Mouse (Mus musculus) kidney, embryonic 15.5 days (tissue): ENCODE measurements around the gene Paqr8. TPM values are rescaled to one million over a fixed set of nuclear protein-coding genes. Genes with fewer than 3 reads are reported as not detected.
A peak's percentile ranks its signal among the peaks of the same experiment; 100 is the strongest.

Experiments
- ATAC-seq: fragments of 200-750 bp; cut with Nextera tagmentation; replicated peaks from 2 replicates; pipeline ENCODE4 v1.8.0; 2017; ENCODE audit warnings: moderate TSS enrichment; ENCODE audit not compliant: low FRiP score
- H3K27ac ChIP-seq: fragments of 300-500 bp; sonication (generic); 2 replicates; pipeline ENCODE4 v1.5.1; 2015; ENCODE audit warnings: mild to moderate bottlenecking, inconsistent platforms
- H3K27me3 ChIP-seq: fragments of 300-500 bp; sonication (generic); 2 replicates; pipeline ENCODE4 v1.6.1; 2015; ENCODE audit warnings: inconsistent platforms
- H3K36me3 ChIP-seq: fragments of 300-500 bp; sonication (generic); 2 replicates; pipeline ENCODE4 v1.6.1; 2015; ENCODE audit warnings: inconsistent platforms
- H3K4me1 ChIP-seq: fragments of 300-500 bp; sonication (generic); 2 replicates; pipeline ENCODE4 v1.6.1; 2015; ENCODE audit warnings: inconsistent platforms
- H3K4me2 ChIP-seq: fragments of 300-500 bp; sonication (generic); 2 replicates; pipeline ENCODE4 v1.6.1; 2015; ENCODE audit warnings: moderate library complexity, mild to moderate bottlenecking, inconsistent platforms
- H3K4me3 ChIP-seq: fragments of 300-500 bp; sonication (generic); replicated peaks from 2 replicates; pipeline ENCODE4 v1.5.1; 2015; ENCODE audit warnings: mild to moderate bottlenecking, inconsistent platforms
- H3K9ac ChIP-seq: fragments of 300-500 bp; sonication (generic); 2 replicates; pipeline ENCODE4 v1.6.1; 2015; ENCODE audit warnings: mild to moderate bottlenecking, inconsistent platforms
- H3K9me3 ChIP-seq: fragments of 300-500 bp; sonication (generic); replicated peaks from 2 replicates; pipeline ENCODE4 v1.6.1; 2016; ENCODE audit warnings: inconsistent platforms
- WGBS: fragments of 180-500 bp; shearing (Covaris S2); methylation state at CpG from one replicate; pipeline ENCODE4 v1.1.7; 2015; ENCODE audit warnings: mixed read lengths; 5-methylcytosine and 5-hydroxymethylcytosine counted together
- polyA plus RNA-seq: library from polyadenylated mRNA; unstranded; fragments of >200 nt; fragmentation: Nextera tagmentation; extraction: Ambion mirVana; gene quantifications from 2 replicates; pipeline ENCODE4 v1.2.1, GENCODE M21; 2015

The Paqr8 gene
- polyA plus RNA-seq, 1 experiment from 2014 or later, result 3.9 TPM

DNA sequence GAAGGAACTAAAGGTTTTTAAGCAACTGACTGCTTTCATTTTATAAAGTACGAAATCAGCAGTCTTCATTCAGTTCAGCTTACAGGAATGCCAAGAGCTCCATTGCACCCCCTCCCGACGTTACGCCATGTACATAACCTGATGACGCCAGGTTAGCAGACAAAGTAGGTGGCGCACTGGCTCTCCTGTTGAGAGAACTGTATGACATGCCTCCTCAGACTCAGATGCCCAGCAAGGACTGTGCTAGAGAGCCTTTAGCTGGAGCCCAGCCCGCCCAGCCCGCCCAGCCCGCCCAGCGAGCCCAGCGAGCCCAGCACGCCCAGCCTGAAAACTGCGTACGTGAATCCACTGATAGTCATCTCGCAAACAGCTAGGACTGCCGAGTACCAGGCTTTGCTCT, 49.7 kb downstream of the Paqr8 start:
- no peak overlapping the region for H3K9ac ChIP-seq
- H3K27ac ChIP-seq, result no peak overlapping the region

GRCm38 (mm10) chr1:20941322-20941721, 50.9 kb downstream of the Paqr8 start:
- H3K27me3 ChIP-seq, result no peaks in the 10 kb centered on the region
- no peak overlapping the region for H3K4me2 ChIP-seq
- H3K36me3 ChIP-seq, result no peaks in the 10 kb centered on the region
- H3K4me1 ChIP-seq, result no peaks in the 10 kb centered on the region
- H3K27ac ChIP-seq, result peak overlapping the region; percentile 32; the same call in 1 of the 2 replicates
- no peak overlapping the region for H3K4me3 ChIP-seq
- WGBS, result 45% methylated on average over 2 of the region's 2 CpGs
- no peak overlapping the region for H3K9ac ChIP-seq
- no peak for ATAC-seq
- H3K9me3 ChIP-seq, result no peaks in the 10 kb centered on the region

More for the DNA sequence above, 49.7 kb downstream of the Paqr8 start:
- Histone ChIP-seq H3K4me2 (peak overlapping the region; percentile 5; the same call in 1 of the 2 replicates), H3K4me3 (no peak overlapping the region), H3K4me1 (no peaks in the 10 kb centered on the region), H3K27me3 (no peaks in the 10 kb centered on the region), H3K9me3 (no peaks in the 10 kb centered on the region), H3K36me3 (peaks cover 4% of the 10 kb centered on the region)
- 65% methylated on average over 16 of the region's 16 CpGs for WGBS
- ATAC-seq, result peak; percentile 66

GRCm38 (mm10) chr1:20941857-20942256, 51.5 kb downstream of the Paqr8 start:
- Histone ChIP-seq H3K4me1 (no peaks in the 10 kb centered on the region), H3K27ac (peak overlapping the region; percentile 32; the same call in 1 of the 2 replicates), H3K36me3 (no peaks in the 10 kb centered on the region), H3K4me3 (no peak overlapping the region), H3K27me3 (no peaks in the 10 kb centered on the region), H3K4me2 (no peak overlapping the region), H3K9ac (no peak overlapping the region), H3K9me3 (no peaks in the 10 kb centered on the region)
- 38% methylated on average over 7 of the region's 7 CpGs for WGBS
- peak; percentile 64 for ATAC-seq

DNA sequence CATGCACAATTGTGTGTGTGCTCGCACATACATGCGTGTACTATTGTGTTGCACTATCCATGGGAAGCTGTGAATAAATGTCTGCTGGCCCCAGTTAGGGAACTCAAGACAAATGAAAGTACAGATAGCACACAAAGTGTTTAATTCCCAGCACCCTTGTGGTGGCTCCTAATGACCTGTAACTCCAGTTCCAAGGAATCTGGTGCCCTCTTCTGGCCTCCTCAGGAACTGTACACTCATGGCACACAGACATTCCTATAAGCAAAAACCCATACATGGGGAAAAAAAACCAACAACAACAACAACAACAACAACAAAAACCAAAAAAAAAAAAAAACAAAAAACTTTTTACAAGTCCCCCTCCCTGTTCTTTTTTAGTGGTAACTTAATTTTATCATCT, 52.6 kb downstream of the Paqr8 start:
- no peaks in the 10 kb centered on the region for H3K4me1 ChIP-seq
- no peak overlapping the region for H3K4me2 ChIP-seq
- H3K4me3 ChIP-seq, result no peak overlapping the region
- no peaks in the 10 kb centered on the region for H3K27me3 ChIP-seq
- 86% methylated on average over 2 of the region's 2 CpGs for WGBS
- no peak for ATAC-seq
- no peaks in the 10 kb centered on the region for H3K36me3 ChIP-seq
- no peaks in the 10 kb centered on the region for H3K9me3 ChIP-seq
- no peak overlapping the region for H3K27ac ChIP-seq
- no peak overlapping the region for H3K9ac ChIP-seq

DNA sequence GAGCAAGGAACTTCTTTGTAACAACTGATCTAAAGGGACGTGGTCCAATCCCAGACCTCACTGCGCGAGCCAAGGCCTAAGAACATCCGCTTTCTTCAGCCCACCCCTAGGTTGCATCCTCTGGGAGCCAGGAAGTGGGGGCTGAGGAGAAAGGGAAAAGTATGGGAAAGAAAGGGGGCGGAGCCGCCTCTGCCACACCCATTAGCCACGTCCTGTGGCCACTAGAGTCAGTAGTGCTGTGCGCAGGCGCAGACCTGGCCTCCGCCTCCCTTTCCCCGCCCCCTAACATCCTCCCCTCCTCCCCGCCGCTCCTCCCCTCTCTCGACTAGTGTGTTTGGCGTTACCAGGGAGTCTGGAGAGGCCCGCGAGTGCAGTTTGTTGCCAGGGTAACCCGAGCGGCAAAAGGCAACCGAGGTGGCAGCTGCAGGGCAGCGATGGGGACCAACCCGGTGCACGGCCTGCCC, 60.9 kb downstream of the Paqr8 start, which contains the start of gene Efhc1:
TSS of gene Efhc1 (plus strand) at position 327 of the 464 bp plus-strand sequence.
- ATAC-seq, result peak; percentile 98
- Histone ChIP-seq H3K9ac (peak within 1 kb of the TSS; percentile 52), H3K9me3 (no peaks in the 10 kb centered on the region), H3K36me3 (no peaks in the 10 kb centered on the region), H3K4me3 (peak within 1 kb of the TSS; percentile 66), H3K4me2 (peak within 1 kb of the TSS; percentile 86), H3K27ac (peak within 1 kb of the TSS; percentile 73), H3K27me3 (no peaks in the 10 kb centered on the region), H3K4me1 (peaks cover 12% of the 10 kb centered on the region)
- WGBS, result 2% methylated on average over 18 of the region's 23 CpGs

DNA sequence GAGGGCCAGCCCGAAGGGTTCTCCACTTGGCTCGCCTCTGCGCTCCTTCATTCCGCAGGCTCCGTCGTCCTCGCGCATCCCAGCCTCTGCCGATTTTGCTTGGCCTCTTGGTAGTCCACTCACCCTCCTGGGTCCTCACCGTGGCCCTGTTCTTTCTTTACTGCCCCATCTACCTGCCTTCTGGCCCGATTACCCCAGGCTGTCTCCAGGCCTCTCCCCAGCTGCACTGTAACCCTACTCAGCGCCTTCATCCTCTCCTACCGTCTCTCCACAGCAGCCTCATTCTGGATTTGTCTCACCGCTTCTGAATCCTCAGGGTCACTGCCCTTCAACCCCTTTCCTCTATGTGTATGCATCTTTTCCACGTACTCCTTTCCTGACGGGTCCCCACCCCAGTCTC, 61.4 kb downstream of the Paqr8 start:
- 3% methylated on average over 16 of the region's 16 CpGs for WGBS
- no peaks in the 10 kb centered on the region for H3K9me3 ChIP-seq
- H3K4me1 ChIP-seq, result peaks cover 12% of the 10 kb centered on the region
- peak overlapping the region; percentile 65; the same call in 1 of the 2 replicates for H3K27ac ChIP-seq
- peak overlapping the region; percentile 52 for H3K9ac ChIP-seq
- H3K4me2 ChIP-seq, result peak overlapping the region; percentile 86
- no peaks in the 10 kb centered on the region for H3K27me3 ChIP-seq
- H3K4me3 ChIP-seq, result peak overlapping the region; percentile 66
- ATAC-seq, result no peak
- no peaks in the 10 kb centered on the region for H3K36me3 ChIP-seq

DNA sequence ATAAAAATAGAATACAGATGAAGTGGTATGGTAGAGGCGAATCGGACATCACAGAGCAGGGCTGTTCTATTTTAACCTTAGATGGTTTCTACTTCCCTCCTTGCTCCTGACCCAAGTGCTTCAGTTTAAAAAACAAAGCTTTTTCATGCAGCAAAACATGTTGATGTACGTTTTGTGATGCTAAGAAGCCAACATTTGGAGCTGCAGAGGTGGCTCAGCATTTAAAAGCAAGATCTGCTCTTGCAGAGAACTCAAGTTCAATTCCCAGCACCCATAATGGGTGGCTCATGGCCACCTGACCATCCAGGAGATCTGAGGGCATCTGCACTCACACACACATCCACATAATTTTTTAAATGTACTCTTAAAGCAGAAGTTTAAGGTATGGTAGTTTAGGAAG, 64.5 kb downstream of the Paqr8 start:
- Histone ChIP-seq H3K4me1 (peaks cover 14% of the 10 kb centered on the region), H3K4me2 (no peak overlapping the region), H3K27ac (no peak overlapping the region), H3K4me3 (no peak overlapping the region), H3K36me3 (no peaks in the 10 kb centered on the region), H3K9ac (no peak overlapping the region), H3K9me3 (no peaks in the 10 kb centered on the region), H3K27me3 (no peaks in the 10 kb centered on the region)
- WGBS, result 90% methylated on average over 3 of the region's 3 CpGs
- ATAC-seq, result no peak

- no peaks in the 10 kb centered on the region for H3K9me3 ChIP-seq
- no peak overlapping the region for H3K4me3 ChIP-seq
- H3K36me3 ChIP-seq, result no peaks in the 10 kb centered on the region
- 86% methylated on average over 2 of the region's 2 CpGs for WGBS
- ATAC-seq, result no peak
- H3K4me1 ChIP-seq, result no peaks in the 10 kb centered on the region
- no peak overlapping the region for H3K4me2 ChIP-seq
- no peaks in the 10 kb centered on the region for H3K27me3 ChIP-seq
- H3K9ac ChIP-seq, result no peak overlapping the region
- no peak overlapping the region for H3K27ac ChIP-seq
Observed at GRCm38 (mm10) chr1:20969642-20970041, 79.2 kb downstream of the Paqr8 start.

DNA sequence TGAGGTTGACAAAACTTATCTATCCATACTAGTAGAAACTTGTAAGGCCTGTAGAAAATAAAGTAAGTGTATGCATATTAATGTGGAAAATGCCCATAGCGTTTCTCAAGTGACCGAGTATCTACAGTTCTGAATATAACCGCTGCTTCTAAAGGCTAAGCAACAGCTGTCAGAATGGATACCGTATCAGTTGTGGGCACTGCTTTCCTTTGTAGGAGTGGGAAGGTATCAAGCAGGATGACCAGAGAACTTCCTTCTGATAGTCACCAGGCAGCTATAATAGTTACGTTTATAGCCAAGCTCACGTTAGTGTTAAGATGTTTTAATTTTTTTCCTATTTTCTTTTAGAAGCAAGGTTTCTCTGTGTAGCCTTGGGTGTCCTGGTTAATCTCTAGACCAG, 83.0 kb downstream of the Paqr8 start:
- Histone ChIP-seq H3K27ac (no peak overlapping the region), H3K9me3 (no peaks in the 10 kb centered on the region), H3K4me1 (no peaks in the 10 kb centered on the region), H3K36me3 (no peaks in the 10 kb centered on the region), H3K9ac (no peak overlapping the region), H3K4me2 (no peak overlapping the region), H3K4me3 (no peak overlapping the region), H3K27me3 (no peaks in the 10 kb centered on the region)
- 94% methylated on average over 6 of the region's 6 CpGs for WGBS
- no peak for ATAC-seq

- 51% methylated on average over 9 of the region's 9 CpGs for WGBS
- no peak overlapping the region for H3K9ac ChIP-seq
- H3K9me3 ChIP-seq, result no peaks in the 10 kb centered on the region
- no peak for ATAC-seq
- H3K4me3 ChIP-seq, result no peak overlapping the region
- H3K4me1 ChIP-seq, result no peaks in the 10 kb centered on the region
- no peaks in the 10 kb centered on the region for H3K36me3 ChIP-seq
- no peak overlapping the region for H3K27ac ChIP-seq
- no peaks in the 10 kb centered on the region for H3K27me3 ChIP-seq
- no peak overlapping the region for H3K4me2 ChIP-seq
Observed at GRCm38 (mm10) chr1:20974341-20975135, 84.1 kb downstream of the Paqr8 start.

DNA sequence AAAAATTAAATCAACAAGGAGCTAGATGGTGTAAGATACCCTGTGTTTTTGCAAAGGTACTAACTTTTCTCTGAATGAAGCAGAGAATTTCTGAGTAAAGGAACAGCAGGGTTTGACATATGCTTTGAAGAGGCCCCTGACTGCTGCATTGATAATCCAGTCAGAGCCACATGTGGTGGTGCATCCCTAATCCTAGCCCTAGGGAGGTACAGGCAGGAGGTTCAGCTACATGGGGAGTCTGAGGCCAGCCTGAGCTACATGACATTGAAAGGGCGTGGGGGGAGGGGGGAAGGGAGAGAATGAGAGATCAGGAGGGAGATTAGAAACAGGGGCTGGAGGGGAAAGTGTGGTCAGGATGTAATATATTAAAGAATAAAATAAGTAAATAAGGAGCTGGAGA, 90.1 kb downstream of the Paqr8 start:
- WGBS, result 81% methylated on average over 1 of the region's 1 CpGs
- Histone ChIP-seq H3K4me2 (no peak overlapping the region), H3K36me3 (no peaks in the 10 kb centered on the region), H3K27me3 (no peaks in the 10 kb centered on the region), H3K9me3 (no peaks in the 10 kb centered on the region), H3K4me1 (no peaks in the 10 kb centered on the region), H3K9ac (no peak overlapping the region), H3K27ac (no peak overlapping the region), H3K4me3 (no peak overlapping the region)
- ATAC-seq, result no peak

DNA sequence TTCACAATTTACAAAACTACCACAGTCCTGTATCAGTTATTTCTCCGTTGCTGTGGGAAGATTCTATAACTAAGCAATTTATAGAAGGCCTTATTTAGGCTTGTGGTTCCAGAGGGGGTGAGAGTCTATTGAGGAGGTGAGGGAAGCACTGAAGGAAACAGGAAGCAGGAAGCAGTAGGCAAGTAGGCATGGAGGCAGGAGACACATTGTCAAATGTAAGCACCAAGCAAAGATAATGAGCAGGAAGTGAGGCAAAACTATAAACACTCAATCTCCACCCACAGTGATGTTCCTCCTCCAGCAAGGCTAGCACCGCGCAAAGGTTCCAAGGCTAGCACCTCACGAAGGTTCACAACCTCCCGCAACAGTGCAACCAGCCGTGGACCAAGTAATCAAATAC, 91.4 kb downstream of the Paqr8 start:
- 88% methylated on average over 6 of the region's 6 CpGs for WGBS

More for the DNA sequence above, 91.4 kb downstream of the Paqr8 start:
- no peaks in the 10 kb centered on the region for H3K9me3 ChIP-seq
- H3K4me3 ChIP-seq, result no peak overlapping the region
- H3K4me1 ChIP-seq, result no peaks in the 10 kb centered on the region
- no peak overlapping the region for H3K4me2 ChIP-seq
- H3K27ac ChIP-seq, result no peak overlapping the region
- no peak overlapping the region for H3K9ac ChIP-seq
- H3K36me3 ChIP-seq, result no peaks in the 10 kb centered on the region
- ATAC-seq, result no peak
- H3K27me3 ChIP-seq, result no peaks in the 10 kb centered on the region
